Mouse (Mus musculus): ENCODE results near the gene Slc12a7.
"Not testable (repeated sequence)": the region's sequence is repeated elsewhere in the genome, so short reads cannot be mapped to it uniquely, and the experiment has no call there.

DNA sequence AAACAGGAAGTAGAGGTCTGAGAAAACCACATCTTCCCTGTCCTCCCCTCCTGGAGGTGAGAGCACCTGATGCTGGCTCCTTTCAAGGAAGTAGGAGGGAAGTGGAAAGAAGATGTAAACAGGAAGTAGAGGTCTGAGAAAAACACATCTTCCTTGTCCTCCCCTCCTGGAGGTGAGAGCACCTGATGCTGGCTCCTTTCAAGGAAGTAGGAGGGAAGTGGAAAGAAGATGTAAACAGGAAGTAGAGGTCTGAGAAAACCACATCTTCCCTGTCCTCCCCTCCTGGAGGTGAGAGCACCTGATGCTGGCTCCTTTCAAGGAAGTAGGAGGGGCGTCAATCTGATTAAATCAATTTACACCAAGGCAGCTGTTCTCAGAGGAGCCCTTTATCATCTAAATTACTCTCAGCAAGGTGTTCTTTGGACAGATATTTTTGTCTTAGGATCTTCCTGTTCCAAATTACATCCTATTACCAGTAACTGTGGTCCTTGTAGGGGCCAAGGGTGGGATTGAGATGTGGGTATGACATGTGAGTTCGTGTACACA, 7.6 kb downstream of the Slc12a7 start:
- not testable (repeated sequence) for TF ChIP-seq POLR2A (IDR thresholded peaks at IDR 0.05; ENCODE audit: control insufficient read depth, low read depth, low read length); CTCF (IDR thresholded peaks at IDR 0.05; ENCODE audit: control insufficient read depth, insufficient read depth, insufficient replicate concordance, low read depth, low read length)

Measured in testis, adult 2 months (tissue).